Mouse (Mus musculus): ENCODE data around the gene Smarcb1. TPM values are rescaled to one million over a fixed set of nuclear protein-coding genes. Genes with fewer than 3 reads are reported as not detected.

The Smarcb1 gene
- total and polyA plus RNA-seq, 2 experiments = 10.9 to 18.1 TPM

DNA sequence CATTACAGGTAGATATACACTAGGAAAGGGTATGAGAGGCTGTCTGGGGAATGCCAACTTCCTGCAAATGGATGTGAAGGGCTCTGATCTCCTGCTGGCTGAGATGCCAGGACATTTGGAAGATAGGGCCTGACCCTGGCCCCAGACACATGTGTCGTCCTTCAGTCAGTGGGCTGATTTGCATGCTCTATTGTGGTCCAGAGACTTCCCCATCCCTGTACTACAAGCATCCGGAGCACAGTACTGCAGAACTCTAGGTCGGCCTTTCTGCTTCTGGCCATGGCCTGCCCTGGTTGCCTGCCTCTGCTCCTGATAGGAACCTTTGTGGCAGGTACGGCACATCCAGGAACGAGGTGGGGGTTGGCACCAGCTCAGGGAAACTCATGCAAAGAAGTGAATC lies 26.7 kb upstream of the Smarcb1 start:
- DNase-seq (ENCODE audit: extremely low read depth, low read depth, low spot score) = no peak
- Histone ChIP-seq H3K79me2 (ENCODE audit: control insufficient read depth, insufficient read depth, low read length) (no peaks in the 10 kb centered on the region), H3K4me1 (ENCODE audit: control insufficient read depth, insufficient read depth, low read length) (peaks cover 8% of the 10 kb centered on the region), H3K9ac (ENCODE audit: low read depth, low read length) (no peak overlapping the region), H3K4me3 (ENCODE audit: insufficient read depth, low read depth, low read length) (no peak overlapping the region), H3K27me3 (ENCODE audit: control insufficient read depth, insufficient read depth, low read length) (no peaks in the 10 kb centered on the region), H3K27ac (replicated peaks; ENCODE audit: insufficient read depth, low read depth, low read length) (no peak overlapping the region), H3K36me3 (ENCODE audit: control insufficient read depth, insufficient read depth, low read length) (no peaks in the 10 kb centered on the region)
- TF ChIP-seq CTCF (IDR thresholded peaks at IDR 0.05; ENCODE audit: low read depth, low read length) = no peak
- TF ChIP-seq POLR2A (IDR thresholded peaks at IDR 0.05; ENCODE audit: extremely low read depth, insufficient read depth, low read length) = no peak
- 83% methylated on average over 5 of the region's 5 CpGs for WGBS

DNA sequence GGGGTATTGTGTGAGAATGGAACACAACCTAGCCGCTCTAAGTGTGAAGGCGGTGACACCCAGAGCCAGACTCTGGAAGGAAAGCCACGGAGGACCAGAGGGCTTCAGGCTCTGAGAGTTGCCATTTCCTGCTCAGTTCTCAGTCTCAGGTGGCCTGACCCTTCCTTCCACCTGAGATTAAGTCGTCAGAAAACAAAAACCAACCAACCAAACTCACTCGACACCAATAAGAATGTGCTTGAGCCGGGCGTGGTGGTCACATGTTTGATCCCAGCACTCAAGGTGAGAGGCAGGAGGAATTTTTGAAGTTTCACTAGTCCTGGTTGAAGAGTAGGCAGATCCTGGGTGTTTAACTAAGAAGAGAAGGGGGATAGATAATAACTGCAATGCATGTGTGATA lies 24.5 kb upstream of the Smarcb1 start:
- Histone ChIP-seq H3K27ac (replicated peaks; ENCODE audit: insufficient read depth, low read depth, low read length) (no peak overlapping the region), H3K36me3 (ENCODE audit: control insufficient read depth, insufficient read depth, low read length) (no peaks in the 10 kb centered on the region), H3K4me1 (ENCODE audit: control insufficient read depth, insufficient read depth, low read length) (peaks cover 11% of the 10 kb centered on the region), H3K27me3 (ENCODE audit: control insufficient read depth, insufficient read depth, low read length) (no peaks in the 10 kb centered on the region), H3K79me2 (ENCODE audit: control insufficient read depth, insufficient read depth, low read length) (no peaks in the 10 kb centered on the region), H3K9ac (ENCODE audit: low read depth, low read length) (no peak overlapping the region), H3K4me3 (ENCODE audit: insufficient read depth, low read depth, low read length) (no peak overlapping the region)
- no peak for DNase-seq (ENCODE audit: extremely low read depth, low read depth, low spot score)
- TF ChIP-seq POLR2A (IDR thresholded peaks at IDR 0.05; ENCODE audit: extremely low read depth, insufficient read depth, low read length) (no peak), CTCF (IDR thresholded peaks at IDR 0.05; ENCODE audit: low read depth, low read length) (no peak)
- WGBS = 92% methylated on average over 7 of the region's 7 CpGs

DNA sequence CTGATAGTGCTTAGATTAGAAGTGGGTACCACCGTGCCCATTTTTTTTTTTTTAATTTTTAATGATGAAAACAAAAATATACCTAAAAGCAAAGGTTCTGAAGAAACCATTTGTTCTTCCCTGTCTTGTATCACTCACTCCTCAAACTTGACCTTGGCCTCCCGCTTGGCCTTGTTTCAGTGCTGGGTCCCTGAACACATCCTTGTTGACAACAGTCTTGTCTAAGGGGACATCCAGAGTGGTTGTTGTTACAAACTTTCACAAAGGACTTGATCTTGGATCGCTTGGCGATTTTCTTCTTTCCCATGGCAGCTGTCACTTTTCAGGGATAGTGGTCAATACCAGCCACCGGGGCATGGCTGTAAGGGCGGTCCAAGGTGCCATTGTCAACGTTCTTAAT lies 23.8 kb upstream of the Smarcb1 start:
- Histone ChIP-seq H3K4me1 (ENCODE audit: control insufficient read depth, insufficient read depth, low read length) (peaks cover 11% of the 10 kb centered on the region), H3K36me3 (ENCODE audit: control insufficient read depth, insufficient read depth, low read length) (no peaks in the 10 kb centered on the region), H3K9ac (ENCODE audit: low read depth, low read length) (no peak overlapping the region), H3K27me3 (ENCODE audit: control insufficient read depth, insufficient read depth, low read length) (no peaks in the 10 kb centered on the region), H3K27ac (replicated peaks; ENCODE audit: insufficient read depth, low read depth, low read length) (no peak overlapping the region), H3K79me2 (ENCODE audit: control insufficient read depth, insufficient read depth, low read length) (no peaks in the 10 kb centered on the region), H3K4me3 (ENCODE audit: insufficient read depth, low read depth, low read length) (no peak overlapping the region)
- no peak for DNase-seq (ENCODE audit: extremely low read depth, low read depth, low spot score)
- whole genome bisulfite sequencing = 96% methylated on average over 7 of the region's 7 CpGs
- no peak for TF ChIP-seq CTCF (IDR thresholded peaks at IDR 0.05; ENCODE audit: low read depth, low read length)
- TF ChIP-seq POLR2A (IDR thresholded peaks at IDR 0.05; ENCODE audit: extremely low read depth, insufficient read depth, low read length) = no peak

- no peak for TF ChIP-seq POLR2A (IDR thresholded peaks at IDR 0.05; ENCODE audit: extremely low read depth, insufficient read depth, low read length)
- no peak for TF ChIP-seq CTCF (IDR thresholded peaks at IDR 0.05; ENCODE audit: low read depth, low read length)
- Histone ChIP-seq H3K36me3 (ENCODE audit: control insufficient read depth, insufficient read depth, low read length) (no peaks in the 10 kb centered on the region), H3K4me1 (ENCODE audit: control insufficient read depth, insufficient read depth, low read length) (peaks cover 11% of the 10 kb centered on the region), H3K27me3 (ENCODE audit: control insufficient read depth, insufficient read depth, low read length) (no peaks in the 10 kb centered on the region), H3K27ac (replicated peaks; ENCODE audit: insufficient read depth, low read depth, low read length) (no peak overlapping the region), H3K4me3 (ENCODE audit: insufficient read depth, low read depth, low read length) (no peak overlapping the region), H3K9ac (ENCODE audit: low read depth, low read length) (no peak overlapping the region), H3K79me2 (ENCODE audit: control insufficient read depth, insufficient read depth, low read length) (no peaks in the 10 kb centered on the region)
- peak; percentile 87 for DNase-seq (ENCODE audit: extremely low read depth, low read depth, low spot score)
- 19% methylated on average over 11 of the region's 11 CpGs for WGBS
Measured at GRCm38 (mm10) chr10:75944066-75944772, 22.8 kb upstream of the Smarcb1 start.

- peak; percentile 72 for DNase-seq (ENCODE audit: extremely low read depth, low read depth, low spot score)
- H3K36me3 ChIP-seq (ENCODE audit: control insufficient read depth, insufficient read depth, low read length) = peaks cover 2% of the 10 kb centered on the region
- H3K27ac ChIP-seq (replicated peaks; ENCODE audit: insufficient read depth, low read depth, low read length) = no peak within 1 kb of the TSS
- H3K27me3 ChIP-seq (ENCODE audit: control insufficient read depth, insufficient read depth, low read length) = no peaks in the 10 kb centered on the region
- WGBS = 50% methylated on average over 15 of the region's 15 CpGs
- peaks cover 15% of the 10 kb centered on the region for H3K4me1 ChIP-seq (ENCODE audit: control insufficient read depth, insufficient read depth, low read length)
- H3K4me3 ChIP-seq (ENCODE audit: insufficient read depth, low read depth, low read length) = no peak within 1 kb of the TSS
- TF ChIP-seq POLR2A (IDR thresholded peaks at IDR 0.05; ENCODE audit: extremely low read depth, insufficient read depth, low read length) = no peak
- no peaks in the 10 kb centered on the region for H3K79me2 ChIP-seq (ENCODE audit: control insufficient read depth, insufficient read depth, low read length)
- no peak within 1 kb of the TSS for H3K9ac ChIP-seq (ENCODE audit: low read depth, low read length)
Measured at GRCm38 (mm10) chr10:75942736-75943477, 21.5 kb upstream of the Smarcb1 start, which contains the start of gene Vpreb3. Gene Vpreb3 (plus strand): TSS chr10:75943057.
